Mouse (Mus musculus) ovary, postnatal 14 days (tissue): ENCODE data around the gene Mapk8ip1.

Experiments used
- DNase-seq: peaks from one replicate; pipeline ENCODE4 v3.0.0; 2022; ENCODE audit warnings: low spot score

The Mapk8ip1 gene

DNA sequence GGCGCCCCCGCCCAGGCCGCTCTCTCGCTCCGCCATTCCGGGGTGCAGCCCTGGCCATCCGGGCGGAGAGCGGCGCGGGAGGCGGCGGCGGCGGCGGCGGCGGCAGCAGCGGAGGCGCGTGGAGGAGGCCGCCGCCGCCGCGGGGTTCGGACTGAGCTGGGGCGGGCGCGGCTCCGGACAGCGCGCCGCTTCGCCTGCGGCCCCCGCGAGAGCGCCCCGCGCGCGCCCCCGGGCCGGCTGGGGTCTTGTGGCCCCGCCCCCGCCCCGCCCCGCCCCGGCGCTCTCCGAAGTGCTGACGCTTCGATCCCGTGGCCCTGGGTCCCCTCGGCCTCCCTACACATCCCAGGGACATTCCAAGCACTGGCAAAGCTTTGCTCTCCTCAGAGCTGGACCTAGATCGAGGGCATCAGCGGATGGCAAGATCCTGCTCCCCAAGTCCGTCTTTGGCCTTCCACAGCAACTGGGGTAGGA, at the start of gene Mapk8ip1:
Mapk8ip1 (minus strand) TSS at position 173 of the 471 bp plus-strand sequence.
- DNase-seq: no peak

DNA sequence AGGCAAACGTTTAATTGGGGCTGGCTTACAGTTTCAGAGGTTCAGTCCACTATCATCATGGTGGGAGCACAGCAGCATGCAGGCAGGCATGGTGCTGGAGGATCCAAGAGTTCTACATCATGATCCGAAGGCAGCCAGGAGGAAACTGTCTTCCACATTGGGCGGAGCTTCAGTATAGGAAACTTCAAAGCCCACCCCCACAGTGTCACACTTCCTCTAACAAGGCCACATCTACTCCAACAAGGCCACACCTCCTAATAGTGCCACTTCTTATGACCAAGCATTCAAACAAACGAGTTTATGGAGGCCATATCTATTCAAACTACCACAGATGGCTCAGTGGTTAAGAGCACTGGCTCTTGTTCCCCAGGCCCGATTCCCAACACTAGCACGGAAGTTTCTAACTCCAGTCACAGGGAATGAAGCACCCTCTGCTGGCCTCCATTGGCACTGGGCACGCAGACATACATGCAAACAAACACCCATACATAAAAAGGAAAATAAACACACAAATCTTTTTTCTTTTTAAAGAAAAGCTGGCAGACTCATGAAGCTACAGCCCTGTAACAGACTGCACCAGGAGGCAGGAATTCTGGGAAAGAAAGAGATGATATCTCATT, 46.2 kb upstream of the Mapk8ip1 start:
- DNase-seq: no peak

DNA sequence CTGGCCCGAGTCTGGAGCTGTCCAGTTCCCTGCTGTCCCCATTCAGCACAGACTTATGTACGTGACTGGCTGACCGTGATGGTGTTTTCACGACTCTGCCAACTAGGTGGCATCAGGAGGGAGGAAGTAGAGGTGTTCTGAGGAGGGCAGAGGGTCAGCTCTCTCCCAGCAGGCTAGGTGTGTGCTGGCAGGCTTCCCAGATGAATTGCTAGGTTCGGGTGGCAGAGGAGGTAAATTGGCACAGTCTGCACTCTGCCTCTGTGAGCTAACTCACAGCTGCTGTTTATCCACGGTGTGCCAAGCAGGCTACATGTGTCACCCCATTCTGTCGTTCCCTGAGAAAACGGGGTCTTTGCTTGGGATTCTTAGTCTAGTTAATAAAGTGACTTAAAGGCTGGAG, 45.6 kb upstream of the Mapk8ip1 start:
- DNase-seq: no peak

DNA sequence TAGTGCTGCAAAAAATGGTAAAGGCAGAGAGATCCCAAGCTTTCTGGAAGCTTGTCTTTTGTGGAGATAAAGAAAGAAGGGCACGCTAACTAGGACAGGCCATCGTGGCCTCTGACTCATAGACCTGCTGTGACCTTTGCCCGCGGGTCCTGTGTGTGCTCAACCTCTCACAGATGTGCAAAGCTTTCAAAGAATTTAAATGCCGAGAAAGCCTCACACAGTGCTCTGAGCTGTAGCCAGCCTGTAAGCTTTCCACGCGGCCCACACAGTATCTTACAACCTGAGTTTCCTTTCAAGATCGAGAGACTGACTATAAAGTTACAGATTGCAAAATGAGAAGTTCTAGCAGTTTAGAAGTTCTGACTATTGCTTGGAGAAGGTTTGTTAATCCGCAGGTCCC, 44.8 kb upstream of the Mapk8ip1 start:
- no peak for DNase-seq

DNA sequence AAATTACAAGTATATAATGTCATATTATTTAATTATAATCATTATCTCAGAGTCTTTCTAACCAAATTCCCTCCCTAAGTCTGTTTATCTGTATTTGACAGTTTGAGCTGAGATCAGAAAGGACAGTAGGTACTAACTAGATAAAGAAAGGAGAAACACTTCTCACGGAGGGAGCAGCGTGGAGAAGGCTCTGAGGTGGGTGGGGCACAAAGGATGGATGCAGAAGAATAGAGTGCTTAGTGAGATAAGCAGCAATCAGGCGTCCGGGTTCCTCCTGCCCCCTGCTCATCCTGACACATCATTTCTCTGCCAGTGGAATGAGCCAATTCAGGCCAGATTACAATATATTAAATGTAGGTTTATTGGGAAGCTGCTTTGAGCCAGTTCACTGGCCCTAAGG, 43.3 kb upstream of the Mapk8ip1 start:
- no peak for DNase-seq

DNA sequence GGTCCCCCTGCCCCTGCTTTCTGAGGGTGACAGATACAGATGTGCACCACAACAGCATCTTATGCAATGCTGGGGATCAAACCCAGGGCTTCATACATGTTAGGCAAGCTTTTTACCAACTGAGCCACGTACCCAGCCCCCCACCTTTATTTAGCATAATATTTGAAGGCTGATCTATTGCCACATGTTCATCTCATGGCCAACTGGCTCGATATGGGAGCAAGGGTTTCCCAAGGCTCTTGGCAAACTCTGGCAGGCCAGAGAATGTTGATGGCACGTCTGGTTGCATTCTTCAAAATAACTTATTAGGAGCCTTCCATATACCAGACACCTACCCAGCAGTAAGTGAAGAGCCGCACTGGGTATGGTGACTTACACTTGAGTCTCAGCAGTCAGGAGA, 42.2 kb upstream of the Mapk8ip1 start:
- DNase-seq: no peak

DNA sequence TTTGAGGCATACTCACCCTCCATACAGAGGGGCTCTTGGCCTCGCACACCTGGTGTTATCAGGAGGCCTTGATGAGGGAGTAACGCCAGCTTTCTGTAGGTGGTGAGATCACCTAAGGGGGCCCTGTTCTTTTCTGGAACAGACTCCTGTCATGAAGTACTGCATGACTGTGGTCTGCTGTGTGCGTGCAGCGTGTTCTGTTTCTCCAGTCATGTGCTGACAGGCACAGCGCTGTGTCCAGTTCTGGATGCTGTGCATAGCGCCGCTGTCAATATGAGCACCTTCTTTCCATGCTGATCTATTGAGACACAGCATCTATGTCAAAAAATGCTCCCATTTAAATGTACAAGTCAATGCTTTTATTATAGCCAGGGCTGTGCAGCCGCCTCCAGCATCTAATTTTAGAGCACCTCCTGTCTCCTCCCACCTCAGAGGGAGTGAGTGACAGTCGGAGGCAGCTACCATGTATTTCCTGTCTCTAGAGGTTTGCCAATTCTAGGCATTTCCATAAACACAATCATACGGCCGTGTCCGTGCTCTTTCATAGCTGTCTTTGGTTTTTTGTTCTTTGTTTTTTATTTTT, 41.4 kb upstream of the Mapk8ip1 start:
- no peak for DNase-seq

DNA sequence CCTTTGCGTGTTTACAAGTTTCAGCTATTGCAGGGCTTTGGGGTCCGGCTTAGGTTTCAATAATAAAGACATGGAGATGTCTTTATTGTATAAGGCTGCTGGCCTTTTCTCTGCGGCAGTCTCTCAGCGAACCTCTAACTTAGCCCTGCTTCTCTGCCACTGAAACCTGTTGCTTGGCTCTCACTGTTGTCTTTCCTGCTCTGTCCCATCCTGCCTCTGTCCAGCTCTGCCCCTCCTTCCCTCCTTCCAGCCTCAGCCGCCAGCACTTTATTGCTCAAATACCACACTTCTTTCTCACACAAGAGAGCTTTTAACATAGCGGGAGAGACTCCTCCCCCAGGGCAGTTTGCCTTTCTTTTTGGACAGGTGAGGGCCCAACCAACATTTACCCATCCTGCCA, 39.4 kb upstream of the Mapk8ip1 start:
- DNase-seq: no peak

DNA sequence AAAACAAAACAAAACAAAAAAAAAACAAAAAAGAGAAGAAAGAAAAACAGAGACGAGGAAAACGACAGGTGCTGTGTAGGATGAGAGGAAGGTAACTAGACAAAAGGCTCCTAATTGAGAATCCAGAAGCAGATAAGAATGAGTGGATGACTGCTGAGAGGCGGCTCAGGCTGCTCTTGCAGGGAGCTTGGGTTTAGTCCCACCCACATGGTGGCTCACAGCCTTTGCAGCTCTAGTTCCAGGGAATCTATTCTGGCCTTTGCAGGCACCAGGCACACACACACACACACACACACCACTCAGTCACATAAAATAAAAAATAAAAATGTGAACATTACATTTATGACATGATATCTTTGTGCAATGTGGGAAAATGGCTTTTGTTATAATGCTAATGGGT, 37.5 kb upstream of the Mapk8ip1 start:
- no peak for DNase-seq

DNA sequence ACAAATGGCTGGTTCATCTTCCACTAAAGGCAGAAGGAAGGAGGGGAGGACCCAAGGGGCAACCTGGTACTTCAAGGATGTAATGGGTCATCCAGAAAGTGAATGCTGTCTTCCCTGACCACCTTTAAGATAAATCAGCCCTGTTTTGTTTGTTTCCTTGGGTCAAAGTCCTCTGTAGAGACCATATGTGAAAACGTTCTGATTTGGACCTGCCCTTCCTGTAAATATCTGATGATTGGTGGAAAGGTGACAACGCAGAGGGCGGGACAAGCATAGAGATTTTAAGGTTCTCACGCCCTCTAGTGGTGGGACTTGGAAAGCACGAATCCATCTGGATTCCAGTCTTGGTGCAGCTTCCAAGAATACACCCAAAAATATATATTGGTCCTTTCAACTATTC, 36.8 kb upstream of the Mapk8ip1 start:
- peak; percentile 77 for DNase-seq

DNA sequence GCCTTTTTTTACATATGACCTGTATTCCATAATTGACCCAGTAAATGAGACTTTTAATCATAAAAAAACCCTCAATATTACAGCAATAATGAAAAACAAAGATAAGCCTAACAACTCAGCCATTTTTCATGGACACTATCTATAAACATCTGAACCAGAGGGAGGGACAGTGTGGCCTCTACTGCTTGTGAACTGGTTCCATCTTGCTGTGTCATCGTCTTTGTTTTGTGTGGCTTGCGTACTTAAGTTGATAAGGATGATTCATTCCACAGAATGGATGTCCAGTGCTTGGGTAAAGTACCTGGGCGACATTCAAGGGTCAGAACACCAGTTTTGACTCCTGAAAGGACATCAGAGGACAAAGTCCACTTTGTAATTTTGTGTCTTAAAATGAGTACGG, 36.3 kb upstream of the Mapk8ip1 start:
- no peak for DNase-seq

DNA sequence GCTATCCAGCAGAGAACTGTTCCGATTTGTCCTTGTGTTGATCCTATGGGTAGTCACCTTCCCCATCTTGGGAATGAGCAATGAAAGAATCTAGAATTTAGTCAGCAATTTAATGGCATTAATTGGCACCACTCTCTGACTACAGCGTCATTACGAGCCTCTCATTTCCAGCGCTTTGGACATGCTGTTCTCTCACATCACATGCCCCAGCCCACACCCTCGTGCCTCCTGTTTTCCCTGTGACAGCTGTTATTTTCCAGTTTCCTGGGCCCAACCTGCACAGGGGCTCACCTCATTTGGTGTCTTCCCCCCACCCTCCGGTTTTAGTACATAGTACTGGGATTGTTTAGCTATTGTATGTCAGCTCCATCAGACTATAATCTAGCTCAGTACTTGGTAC, 34.0 kb upstream of the Mapk8ip1 start:
- DNase-seq: no peak

DNA sequence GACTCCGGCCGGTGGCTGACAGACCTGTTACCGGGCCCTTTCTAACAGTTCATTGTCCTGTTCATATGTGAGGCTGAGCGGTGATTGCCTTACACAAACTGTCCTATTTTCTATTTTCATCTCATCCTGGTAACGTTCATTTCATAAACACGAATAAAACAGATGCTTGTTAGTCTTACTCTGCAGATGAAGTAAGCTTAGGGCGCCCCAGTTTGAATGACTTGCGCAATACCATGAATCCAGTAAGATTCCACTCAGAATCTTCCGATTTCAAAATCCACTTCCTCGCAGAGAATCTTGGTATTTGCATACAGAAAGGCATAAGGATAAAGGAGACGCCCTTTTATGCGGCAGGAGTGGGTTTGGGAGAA, 33.3 kb upstream of the Mapk8ip1 start:
- DNase-seq: no peak

DNA sequence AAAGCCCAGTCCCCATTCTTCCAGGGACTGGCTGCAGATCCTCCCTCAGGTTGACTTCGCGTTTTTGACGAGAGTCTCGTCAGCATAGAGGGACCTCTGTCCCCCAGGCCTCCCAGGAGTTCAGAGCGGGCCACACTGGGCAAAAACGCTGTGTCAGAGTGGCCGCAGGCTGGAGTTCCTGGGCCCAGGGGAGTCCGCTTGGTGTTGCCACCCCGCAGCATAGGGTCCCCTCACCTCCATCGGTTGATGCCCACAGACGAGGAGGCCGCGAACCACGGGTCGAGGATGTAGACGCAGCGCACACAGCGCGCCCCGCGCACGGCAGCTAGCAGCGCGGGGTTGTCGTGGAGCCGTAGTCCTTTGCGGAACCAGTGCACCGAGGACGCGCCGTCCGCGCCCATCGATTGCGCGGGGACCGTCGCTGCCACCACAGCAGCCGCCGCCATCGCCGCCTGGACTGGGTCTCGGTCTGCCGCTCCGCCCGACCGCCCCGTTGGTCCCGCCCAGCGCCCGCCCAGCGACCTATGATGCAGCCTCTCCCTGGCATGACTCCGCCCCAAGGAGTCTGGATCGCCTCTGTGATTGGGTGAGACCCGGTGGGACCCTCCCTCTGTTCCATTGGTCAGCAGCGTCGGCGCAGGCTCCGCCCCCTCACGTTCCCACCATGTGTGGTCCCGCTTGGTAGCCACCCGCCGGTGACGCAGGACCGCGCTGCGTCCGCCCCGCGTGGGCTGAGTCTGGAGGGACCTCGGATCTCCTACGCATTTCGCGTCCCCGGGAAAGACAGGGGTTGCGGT, 32.7 kb upstream of the Mapk8ip1 start, which contains the start of gene Cry2:
Cry2 (minus strand) TSS at position 466 of the 797 bp plus-strand sequence.
- DNase-seq: peak; percentile 94

DNA sequence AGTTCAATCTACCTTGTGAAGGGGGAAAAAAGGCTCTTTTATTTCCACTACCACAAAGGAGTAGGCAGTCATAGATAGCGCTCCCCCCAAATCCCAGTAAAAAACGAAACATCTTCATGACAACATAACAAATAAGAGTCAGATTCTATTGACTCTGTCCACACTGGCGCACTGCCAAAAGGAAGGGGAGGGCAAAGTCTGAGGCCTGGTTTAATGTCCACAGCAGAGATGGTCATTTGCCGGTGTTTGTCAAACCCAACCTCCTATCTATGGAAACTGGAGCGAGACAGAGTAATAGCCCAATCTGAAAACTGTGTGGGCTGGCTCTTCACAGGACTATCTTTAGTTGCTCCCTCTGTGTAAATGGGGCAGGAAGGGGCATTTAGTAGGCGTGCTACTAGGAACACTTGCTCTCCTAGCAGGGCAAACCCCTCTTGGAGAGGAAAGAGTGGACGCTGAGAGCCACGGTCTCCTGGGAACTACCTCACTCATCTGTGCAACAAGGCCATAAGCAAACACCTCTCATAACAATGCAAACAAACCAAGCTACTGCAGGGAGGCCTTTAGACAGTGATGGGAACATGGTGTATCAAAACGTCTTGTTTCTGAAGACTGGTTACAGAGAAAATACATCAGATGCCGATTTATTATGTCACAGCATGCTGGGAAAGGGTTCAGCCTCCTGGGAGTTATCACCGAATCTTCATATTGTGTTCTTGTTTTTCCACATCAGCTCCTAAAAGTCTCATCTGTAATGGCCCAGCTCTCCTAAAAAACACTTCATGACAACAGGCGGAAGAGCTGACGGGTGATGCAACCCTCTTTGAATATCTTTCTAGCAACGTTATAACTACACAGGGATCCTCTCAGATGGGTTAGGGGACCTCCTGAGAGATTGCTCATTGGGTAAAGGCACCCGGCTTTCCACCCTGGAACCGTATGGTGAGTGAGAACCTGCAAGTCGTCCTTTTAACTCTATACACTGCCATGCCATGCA, 31.5 kb upstream of the Mapk8ip1 start:
- no peak for DNase-seq

DNA sequence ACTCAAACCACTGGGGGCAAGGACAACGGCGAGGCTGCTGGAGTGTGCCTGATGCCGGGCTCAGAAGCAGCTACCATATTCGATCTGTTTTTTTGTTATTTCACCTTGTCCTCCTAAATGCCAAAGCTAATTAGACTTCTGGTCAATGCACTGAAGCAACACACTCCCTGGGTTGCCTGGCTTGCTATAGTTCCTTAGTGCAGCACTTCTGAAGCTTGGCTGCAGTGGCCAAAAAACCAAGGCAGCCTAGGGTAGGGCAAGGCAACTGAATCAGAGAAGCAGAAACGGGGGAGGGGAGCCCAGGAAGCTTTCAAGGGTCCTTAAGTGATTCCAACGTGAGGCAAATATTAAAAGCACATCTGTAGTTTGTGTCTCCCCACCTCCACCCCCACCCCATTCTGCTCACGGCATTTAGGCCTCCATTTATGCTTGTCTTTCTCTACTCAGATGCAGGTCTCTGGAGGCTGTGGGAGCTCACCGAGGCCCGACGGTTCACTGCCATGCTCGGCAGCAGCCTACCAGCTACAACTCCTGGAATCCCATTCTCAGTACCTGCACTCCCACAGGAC, 30.6 kb upstream of the Mapk8ip1 start:
- no peak for DNase-seq

DNA sequence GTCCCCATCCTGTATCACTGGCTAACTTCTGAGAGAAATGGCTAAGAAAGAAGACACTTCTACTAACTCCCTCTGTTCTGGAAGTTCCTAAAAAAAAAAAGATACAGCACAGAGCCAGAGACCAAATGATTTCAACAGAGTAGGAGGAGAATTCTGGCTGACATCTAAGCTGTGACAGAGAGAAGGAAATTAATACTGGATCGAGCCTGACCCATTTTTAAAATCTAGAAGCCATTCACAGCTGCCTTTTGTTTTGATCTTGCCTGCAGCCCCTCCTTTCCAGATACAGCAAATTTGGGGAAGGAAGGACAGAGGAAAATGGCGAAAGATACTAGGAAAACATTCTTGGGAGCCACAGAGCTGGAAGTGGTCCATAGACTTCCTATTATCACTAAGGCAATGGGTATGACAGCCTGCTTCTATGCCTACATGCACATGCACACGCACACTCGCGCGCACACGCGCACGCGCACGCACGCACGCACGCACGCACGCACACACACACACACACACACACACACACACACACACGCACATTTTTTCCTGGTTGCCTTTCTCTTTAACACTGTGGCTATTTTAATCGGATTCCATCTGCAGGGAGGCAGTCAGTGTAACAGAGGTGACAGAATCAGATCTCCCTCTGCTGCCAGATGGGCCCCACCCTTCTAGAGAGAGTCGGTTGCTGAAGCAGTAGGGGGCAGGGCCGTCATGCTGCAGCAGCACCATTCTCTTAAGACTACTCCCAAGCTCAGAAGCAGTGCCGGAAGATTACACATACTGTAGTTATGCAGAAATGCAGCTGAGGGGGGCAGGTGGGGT, 29.9 kb upstream of the Mapk8ip1 start:
- no peak for DNase-seq

DNA sequence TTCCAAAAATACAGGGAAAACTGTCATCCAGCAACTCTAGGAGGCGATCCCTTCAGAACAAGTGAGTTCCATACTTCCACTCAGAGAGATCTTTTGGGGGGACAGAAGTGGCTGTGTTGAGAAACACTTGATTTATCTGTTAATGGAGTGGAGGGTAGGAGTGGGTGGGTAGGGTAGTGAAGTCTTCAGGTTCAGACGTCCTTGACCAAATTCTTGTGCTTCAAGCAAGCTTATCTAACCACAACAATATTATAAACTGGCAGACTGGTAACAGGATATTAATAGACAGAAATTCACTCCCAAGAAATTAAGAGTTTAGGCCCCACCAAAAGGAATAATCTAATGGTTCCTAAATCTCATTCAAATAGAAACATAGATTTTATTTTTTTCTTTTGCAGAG, 29.0 kb upstream of the Mapk8ip1 start:
- DNase-seq: no peak

DNA sequence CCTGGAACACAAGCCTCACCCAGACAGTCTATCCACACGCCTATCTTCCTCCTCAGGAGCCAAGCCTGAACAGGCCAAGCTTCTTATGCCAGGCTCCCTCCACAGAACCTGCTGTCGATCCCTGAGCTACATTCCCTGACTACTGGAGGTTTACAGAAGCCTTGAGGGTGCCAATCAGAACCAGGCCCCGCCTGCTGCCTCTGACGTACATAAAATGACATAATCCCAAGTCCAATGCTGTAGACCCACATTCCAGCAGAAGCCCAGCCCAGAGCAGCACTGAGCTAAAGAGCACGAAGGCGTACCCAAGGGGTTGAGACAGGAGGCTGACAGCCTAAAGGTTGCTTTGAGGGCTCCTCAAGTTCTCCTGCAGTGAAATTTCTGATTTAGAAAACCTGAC, 26.8 kb upstream of the Mapk8ip1 start:
- no peak for DNase-seq

DNA sequence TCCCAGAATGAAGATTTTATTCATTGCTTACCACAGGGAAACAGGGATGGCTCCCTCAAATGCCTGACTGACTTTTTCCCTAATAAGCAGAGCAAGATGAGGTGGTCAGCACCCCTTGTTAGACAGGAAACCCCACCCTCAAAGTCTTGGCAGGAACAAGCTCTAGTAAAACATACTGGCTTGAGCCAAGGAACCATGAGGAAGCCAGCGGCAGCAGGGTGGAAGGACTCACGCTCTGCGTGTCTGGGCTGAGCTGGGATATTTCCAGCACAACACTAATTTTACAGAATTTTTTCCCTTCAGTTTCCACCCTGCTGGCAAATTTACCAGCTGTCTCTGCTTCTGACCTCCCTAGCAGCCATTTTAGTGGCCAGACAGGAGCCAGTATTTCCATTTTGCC, 25.4 kb upstream of the Mapk8ip1 start:
- DNase-seq: no peak

DNA sequence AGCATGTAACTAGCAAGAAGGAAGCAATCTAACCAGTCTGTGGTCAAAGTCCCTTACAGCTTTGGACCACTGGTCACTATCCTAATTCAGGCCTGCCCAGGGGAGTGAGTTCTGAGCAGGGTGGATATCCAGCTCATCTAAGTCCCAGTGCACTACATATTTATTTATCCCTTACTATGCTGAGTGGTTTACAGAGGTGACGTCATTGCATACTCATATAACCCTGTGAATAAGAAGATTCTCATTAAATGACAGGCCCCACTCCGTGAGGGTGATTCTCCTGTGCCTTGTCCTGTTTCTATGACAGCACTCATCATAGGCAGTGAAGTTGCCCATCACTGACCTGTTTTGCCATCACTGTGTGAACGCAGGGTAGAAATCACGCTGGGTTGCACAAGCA, 24.3 kb upstream of the Mapk8ip1 start:
- DNase-seq: no peak
